Mouse (Mus musculus): ENCODE measurements around the gene Ptprd. TPM values are rescaled to one million over a fixed set of nuclear protein-coding genes. Genes with fewer than 3 reads are reported as not detected.

Gene Ptprd
- total RNA-seq, 1 experiment: 1.3 TPM

- H3K27ac ChIP-seq (ENCODE audit: insufficient read depth, low read depth, low read length, poor library complexity, severe bottlenecking): no peak overlapping the region
- no peaks in the 10 kb centered on the region for H3K9me3 ChIP-seq (ENCODE audit: control insufficient read depth, insufficient read depth, low read depth, low read length)
- no peak for TF ChIP-seq ZNF384 (IDR thresholded peaks at IDR 0.05; ENCODE audit: low read depth, low read length)
- H3K4me1 ChIP-seq (ENCODE audit: control insufficient read depth in 2 of 2, insufficient read depth in 2 of 2, low read length in 2 of 2, poor library complexity in 1 of 2): no peaks in the 10 kb centered on the region
- no peak overlapping the region for H3K9ac ChIP-seq (ENCODE audit: insufficient read depth, low read depth, low read length, poor library complexity, severe bottlenecking)
- DNase-seq (ENCODE audit: low read depth, low spot score): no peak
- H3K4me3 ChIP-seq (ENCODE audit: insufficient read depth in 1 of 2, low read depth in 1 of 2, low read length in 2 of 2, poor library complexity in 1 of 2, severe bottlenecking in 1 of 2): no peak overlapping the region
- in situ Hi-C loops (cut with MboI; ENCODE audit: low sequenced_read_pairs in 2 of 2, unreplicated experiment in 2 of 2): no loop called here
- H3K36me3 ChIP-seq (ENCODE audit: control insufficient read depth, insufficient read depth, low read length, poor library complexity, severe bottlenecking): no peaks in the 10 kb centered on the region
These were observed 2248.8 kb downstream of the Ptprd start for GRCm38 (mm10) chr4:75962916-75963315.

GRCm38 (mm10) chr4:75961865-75962264 lies 2249.9 kb downstream of the Ptprd start:
- Histone ChIP-seq H3K9ac (ENCODE audit: insufficient read depth, low read depth, low read length, poor library complexity, severe bottlenecking) (no peak overlapping the region), H3K36me3 (ENCODE audit: control insufficient read depth, insufficient read depth, low read length, poor library complexity, severe bottlenecking) (no peaks in the 10 kb centered on the region), H3K4me3 (ENCODE audit: insufficient read depth in 1 of 2, low read depth in 1 of 2, low read length in 2 of 2, poor library complexity in 1 of 2, severe bottlenecking in 1 of 2) (no peak overlapping the region), H3K4me1 (ENCODE audit: control insufficient read depth in 2 of 2, insufficient read depth in 2 of 2, low read length in 2 of 2, poor library complexity in 1 of 2) (no peaks in the 10 kb centered on the region), H3K9me3 (ENCODE audit: control insufficient read depth, insufficient read depth, low read depth, low read length) (no peaks in the 10 kb centered on the region), H3K27ac (ENCODE audit: insufficient read depth, low read depth, low read length, poor library complexity, severe bottlenecking) (no peak overlapping the region)
- in situ Hi-C loops (cut with MboI; ENCODE audit: low sequenced_read_pairs in 2 of 2, unreplicated experiment in 2 of 2): no loop called here
- no peak for DNase-seq (ENCODE audit: low read depth, low spot score)
- TF ChIP-seq MAFK (IDR thresholded peaks at IDR 0.05; ENCODE audit: insufficient read depth, low read depth, low read length) (no peak), CHD2 (IDR thresholded peaks at IDR 0.05; ENCODE audit: low read depth, low read length) (no peak), HCFC1 (IDR thresholded peaks at IDR 0.05; ENCODE audit: borderline replicate concordance, insufficient read depth, low read length) (no peak), ZC3H11A (IDR thresholded peaks at IDR 0.05; ENCODE audit: borderline replicate concordance, low read depth, low read length) (no peak), ZNF384 (IDR thresholded peaks at IDR 0.05; ENCODE audit: low read depth, low read length) (no peak)

DNA sequence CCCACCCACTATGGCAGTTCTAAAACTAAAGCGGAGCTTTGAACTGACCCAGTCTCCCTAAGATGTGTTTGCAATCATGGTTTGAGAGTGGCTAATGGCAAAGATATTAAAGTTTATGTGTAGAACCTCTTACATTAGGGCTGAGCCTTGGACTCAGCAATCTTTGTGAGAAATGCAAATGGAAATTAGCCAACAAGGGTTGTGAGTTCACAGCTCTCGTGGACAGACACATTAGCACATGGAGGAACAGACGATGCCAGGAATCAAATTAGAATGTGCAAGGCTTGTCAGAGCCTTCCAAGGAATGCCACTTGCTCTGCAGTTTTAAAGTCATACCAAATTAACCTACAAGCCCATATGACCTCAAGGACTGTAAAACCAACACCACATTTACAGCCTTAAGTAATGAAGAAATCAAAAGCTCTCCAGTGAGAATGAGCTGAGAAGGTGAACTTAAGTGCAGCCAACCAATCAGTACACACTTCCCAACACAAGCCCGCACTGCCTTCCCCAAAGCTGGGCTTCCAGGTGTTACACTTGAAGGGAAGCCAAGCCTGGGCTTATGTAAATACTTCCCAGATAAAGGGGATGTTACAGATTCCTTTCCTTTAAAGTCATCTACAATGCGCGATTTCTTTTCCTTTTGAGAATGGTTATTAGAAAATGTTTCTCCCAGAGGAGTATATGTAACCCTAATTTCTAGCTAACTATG lies 2258.3 kb downstream of the Ptprd start:
- no peak overlapping the region for H3K9ac ChIP-seq (ENCODE audit: insufficient read depth, low read depth, low read length, poor library complexity, severe bottlenecking)
- no peak overlapping the region for H3K4me3 ChIP-seq (ENCODE audit: insufficient read depth in 1 of 2, low read depth in 1 of 2, low read length in 2 of 2, poor library complexity in 1 of 2, severe bottlenecking in 1 of 2)
- H3K4me1 ChIP-seq (ENCODE audit: control insufficient read depth in 2 of 2, insufficient read depth in 2 of 2, low read length in 2 of 2, poor library complexity in 1 of 2): no peaks in the 10 kb centered on the region
- TF ChIP-seq CHD2 (IDR thresholded peaks at IDR 0.05; ENCODE audit: low read depth, low read length) (no peak), MAFK (IDR thresholded peaks at IDR 0.05; ENCODE audit: insufficient read depth, low read depth, low read length) (no peak), ZC3H11A (IDR thresholded peaks at IDR 0.05; ENCODE audit: borderline replicate concordance, low read depth, low read length) (no peak), ZNF384 (IDR thresholded peaks at IDR 0.05; ENCODE audit: low read depth, low read length) (no peak), HCFC1 (IDR thresholded peaks at IDR 0.05; ENCODE audit: borderline replicate concordance, insufficient read depth, low read length) (no peak)
- no peaks in the 10 kb centered on the region for H3K9me3 ChIP-seq (ENCODE audit: control insufficient read depth, insufficient read depth, low read depth, low read length)
- DNase-seq (ENCODE audit: low read depth, low spot score): no peak
- H3K27ac ChIP-seq (ENCODE audit: insufficient read depth, low read depth, low read length, poor library complexity, severe bottlenecking): no peak overlapping the region
- no peaks in the 10 kb centered on the region for H3K36me3 ChIP-seq (ENCODE audit: control insufficient read depth, insufficient read depth, low read length, poor library complexity, severe bottlenecking)
- in situ Hi-C loops (cut with MboI; ENCODE audit: low sequenced_read_pairs in 2 of 2, unreplicated experiment in 2 of 2): no loop called here

- no peaks in the 10 kb centered on the region for H3K4me1 ChIP-seq (ENCODE audit: control insufficient read depth in 2 of 2, insufficient read depth in 2 of 2, low read length in 2 of 2, poor library complexity in 1 of 2)
- no peak overlapping the region for H3K27ac ChIP-seq (ENCODE audit: insufficient read depth, low read depth, low read length, poor library complexity, severe bottlenecking)
- H3K4me3 ChIP-seq (ENCODE audit: insufficient read depth in 1 of 2, low read depth in 1 of 2, low read length in 2 of 2, poor library complexity in 1 of 2, severe bottlenecking in 1 of 2): no peak overlapping the region
- in situ Hi-C loops (cut with MboI; ENCODE audit: low sequenced_read_pairs in 2 of 2, unreplicated experiment in 2 of 2): no loop called here
- H3K36me3 ChIP-seq (ENCODE audit: control insufficient read depth, insufficient read depth, low read length, poor library complexity, severe bottlenecking): no peaks in the 10 kb centered on the region
- TF ChIP-seq ZNF384 (IDR thresholded peaks at IDR 0.05; ENCODE audit: low read depth, low read length) (no peak), MAFK (IDR thresholded peaks at IDR 0.05; ENCODE audit: insufficient read depth, low read depth, low read length) (no peak), CHD2 (IDR thresholded peaks at IDR 0.05; ENCODE audit: low read depth, low read length) (no peak), ZC3H11A (IDR thresholded peaks at IDR 0.05; ENCODE audit: borderline replicate concordance, low read depth, low read length) (no peak), HCFC1 (IDR thresholded peaks at IDR 0.05; ENCODE audit: borderline replicate concordance, insufficient read depth, low read length) (no peak)
- no peaks in the 10 kb centered on the region for H3K9me3 ChIP-seq (ENCODE audit: control insufficient read depth, insufficient read depth, low read depth, low read length)
- no peak for DNase-seq (ENCODE audit: low read depth, low spot score)
- H3K9ac ChIP-seq (ENCODE audit: insufficient read depth, low read depth, low read length, poor library complexity, severe bottlenecking): no peak overlapping the region
These were observed 2261.2 kb downstream of the Ptprd start for GRCm38 (mm10) chr4:75950582-75950981.

DNA sequence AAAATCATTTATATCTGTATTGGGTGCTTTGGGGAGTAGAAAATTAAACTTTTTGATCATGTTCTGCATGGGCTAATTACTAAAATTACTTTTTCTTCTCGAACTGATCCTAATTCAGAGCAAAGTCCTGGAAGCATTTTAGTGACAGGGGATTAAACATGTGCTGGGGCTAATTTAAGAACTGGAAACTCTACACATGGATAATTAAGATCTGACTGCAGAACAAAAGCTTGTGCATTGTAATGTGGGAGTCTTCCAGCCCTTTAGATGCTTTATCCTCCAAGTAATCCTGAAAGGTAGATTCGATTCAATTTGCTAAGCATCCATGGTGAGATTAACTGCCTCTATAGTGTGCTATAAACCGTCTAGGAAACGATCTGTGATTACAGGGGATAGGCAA lies 2316.9 kb downstream of the Ptprd start:
- in situ Hi-C loops (cut with MboI; ENCODE audit: low sequenced_read_pairs in 2 of 2, unreplicated experiment in 2 of 2): no loop called here
- Histone ChIP-seq H3K4me3 (ENCODE audit: insufficient read depth in 1 of 2, low read depth in 1 of 2, low read length in 2 of 2, poor library complexity in 1 of 2, severe bottlenecking in 1 of 2) (no peak overlapping the region), H3K4me1 (ENCODE audit: control insufficient read depth in 2 of 2, insufficient read depth in 2 of 2, low read length in 2 of 2, poor library complexity in 1 of 2) (no peaks in the 10 kb centered on the region), H3K27ac (ENCODE audit: insufficient read depth, low read depth, low read length, poor library complexity, severe bottlenecking) (no peak overlapping the region), H3K9me3 (ENCODE audit: control insufficient read depth, insufficient read depth, low read depth, low read length) (no peaks in the 10 kb centered on the region), H3K9ac (ENCODE audit: insufficient read depth, low read depth, low read length, poor library complexity, severe bottlenecking) (no peak overlapping the region), H3K36me3 (ENCODE audit: control insufficient read depth, insufficient read depth, low read length, poor library complexity, severe bottlenecking) (no peaks in the 10 kb centered on the region)
- DNase-seq (ENCODE audit: low read depth, low spot score): no peak
- TF ChIP-seq CHD2 (IDR thresholded peaks at IDR 0.05; ENCODE audit: low read depth, low read length): no peak
- no peak for TF ChIP-seq ZNF384 (IDR thresholded peaks at IDR 0.05; ENCODE audit: low read depth, low read length)
- TF ChIP-seq MAFK (IDR thresholded peaks at IDR 0.05; ENCODE audit: insufficient read depth, low read depth, low read length): no peak
- TF ChIP-seq ZC3H11A (IDR thresholded peaks at IDR 0.05; ENCODE audit: borderline replicate concordance, low read depth, low read length): no peak
- no peak for TF ChIP-seq HCFC1 (IDR thresholded peaks at IDR 0.05; ENCODE audit: borderline replicate concordance, insufficient read depth, low read length)
